Mouse (Mus musculus) hindbrain, embryonic 12.5 days (tissue): ENCODE data around the gene Txnrd1. TPM values are rescaled to one million over a fixed set of nuclear protein-coding genes. Genes with fewer than 3 reads are reported as not detected.

Experiments
- ATAC-seq: fragments of 200-750 bp; cut with Nextera tagmentation; 2 replicates; pipeline ENCODE4 v1.8.0; 2017; ENCODE audit warnings: moderate TSS enrichment; ENCODE audit not compliant: low FRiP score
- H3K27ac ChIP-seq: fragments of 300-500 bp; sonication (generic); 2 replicates; pipeline ENCODE4 v1.5.1; 2016; ENCODE audit warnings: mild to moderate bottlenecking
- H3K27me3 ChIP-seq: fragments of 300-500 bp; sonication (generic); 2 replicates; pipeline ENCODE4 v1.6.1; 2016; ENCODE audit warnings: mild to moderate bottlenecking
- H3K36me3 ChIP-seq: fragments of 300-500 bp; sonication (generic); 2 replicates; pipeline ENCODE4 v1.6.1; 2016; ENCODE audit warnings: mild to moderate bottlenecking
- H3K4me1 ChIP-seq: fragments of 300-500 bp; sonication (generic); 2 replicates; pipeline ENCODE4 v1.6.1; 2016
- H3K4me2 ChIP-seq: fragments of 300-500 bp; sonication (generic); replicated peaks from 2 replicates; pipeline ENCODE4 v1.6.1; 2016; ENCODE audit warnings: mild to moderate bottlenecking
- H3K4me3 ChIP-seq: fragments of 300-500 bp; sonication (generic); 2 replicates; pipeline ENCODE4 v1.5.1; 2016; ENCODE audit warnings: mild to moderate bottlenecking
- H3K9ac ChIP-seq: fragments of 300-500 bp; sonication (generic); 2 replicates; pipeline ENCODE4 v1.6.1; 2016; ENCODE audit warnings: mild to moderate bottlenecking, moderate library complexity
- H3K9me3 ChIP-seq: fragments of 300-500 bp; sonication (generic); replicated peaks from 2 replicates; pipeline ENCODE4 v1.6.1; 2016; ENCODE audit warnings: mild to moderate bottlenecking
- WGBS: fragments of 180-500 bp; shearing (Covaris S2); methylation state at CpG from one replicate; pipeline ENCODE4 v1.1.7; 2016; 5-methylcytosine and 5-hydroxymethylcytosine counted together
- polyA plus RNA-seq: library from polyadenylated mRNA; unstranded; fragments of >200 nt; fragmentation: Nextera tagmentation; extraction: Ambion mirVana; gene quantifications from 2 replicates; pipeline ENCODE4 v1.2.1, GENCODE M21; 2016

Txnrd1 gene
- polyA plus RNA-seq, 1 experiment from 2014 or later, result 155 TPM

DNA sequence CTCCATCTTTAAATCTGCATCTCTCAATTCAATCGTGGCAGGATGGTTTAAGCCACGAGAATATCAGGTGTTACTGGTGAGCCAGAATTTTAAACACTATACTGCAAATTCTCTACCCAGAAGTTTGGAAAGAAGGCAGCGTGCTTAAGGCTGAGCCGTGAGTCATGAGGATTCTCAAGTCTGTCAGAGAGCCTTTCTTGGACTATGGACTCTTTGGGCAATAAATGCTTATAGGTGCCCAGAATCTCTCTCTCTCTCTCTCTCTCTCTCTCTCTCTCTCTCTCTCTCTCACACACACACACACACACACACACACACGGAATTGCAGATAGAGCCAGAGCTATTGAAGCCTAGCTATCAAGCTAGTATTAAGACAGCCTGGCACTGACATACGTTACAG, 102.0 kb downstream of the Txnrd1 start:
- Histone ChIP-seq H3K9ac (no peak overlapping the region), H3K9me3 (no peaks in the 10 kb centered on the region), H3K4me2 (no peak overlapping the region), H3K27ac (no peak overlapping the region), H3K36me3 (no peaks in the 10 kb centered on the region), H3K27me3 (no peaks in the 10 kb centered on the region), H3K4me1 (no peaks in the 10 kb centered on the region), H3K4me3 (no peak overlapping the region)
- no peak for ATAC-seq
- 86% methylated on average over 6 of the region's 6 CpGs for WGBS

Other genes with a start within 250 kb of the Txnrd1 start
- gene 1190007I07Rik, start 210.7 kb upstream of the Txnrd1 start, polyA plus RNA-seq, result 31.0 and 31.2 TPM in 2 replicates
- 247 and 255 TPM in 2 replicates for gene Tdg, start 204.1 kb upstream of the Txnrd1 start, polyA plus RNA-seq
- gene Glt8d2, start 143.3 kb upstream of the Txnrd1 start, polyA plus RNA-seq, result 6.1 and 7.6 TPM in 2 replicates
- gene Hcfc2, start 137.8 kb upstream of the Txnrd1 start, polyA plus RNA-seq, result 49.0 and 50.1 TPM in 2 replicates
- gene Nfyb, start 69.8 kb upstream of the Txnrd1 start, polyA plus RNA-seq, result 54.9 and 59.2 TPM in 2 replicates
- gene Eid3, start 32.7 kb downstream of the Txnrd1 start, polyA plus RNA-seq, result 0.53 and 0.59 TPM in 2 replicates
- 2.5 and 2.7 TPM in 2 replicates for gene Chst11, start 151.5 kb downstream of the Txnrd1 start, polyA plus RNA-seq